Mouse (Mus musculus) cerebellum, adult 2 months (tissue): ENCODE measurements around the gene Mmadhc.

Experiments used
- CTCF ChIP-seq: fragments of 200-500 bp; IDR thresholded peaks from 2 replicates; pipeline ENCODE4 v1.5.1; 2011; ENCODE audit warnings: low read depth, mild to moderate bottlenecking, control low read depth, low read length, moderate library complexity, borderline replicate concordance; ENCODE audit not compliant: insufficient read depth
- POLR2A ChIP-seq: fragments of 200-500 bp; IDR thresholded peaks from 2 replicates; pipeline ENCODE4 v1.6.1; 2011; ENCODE audit warnings: low read length, control low read depth, borderline replicate concordance; ENCODE audit not compliant: insufficient read depth

DNA sequence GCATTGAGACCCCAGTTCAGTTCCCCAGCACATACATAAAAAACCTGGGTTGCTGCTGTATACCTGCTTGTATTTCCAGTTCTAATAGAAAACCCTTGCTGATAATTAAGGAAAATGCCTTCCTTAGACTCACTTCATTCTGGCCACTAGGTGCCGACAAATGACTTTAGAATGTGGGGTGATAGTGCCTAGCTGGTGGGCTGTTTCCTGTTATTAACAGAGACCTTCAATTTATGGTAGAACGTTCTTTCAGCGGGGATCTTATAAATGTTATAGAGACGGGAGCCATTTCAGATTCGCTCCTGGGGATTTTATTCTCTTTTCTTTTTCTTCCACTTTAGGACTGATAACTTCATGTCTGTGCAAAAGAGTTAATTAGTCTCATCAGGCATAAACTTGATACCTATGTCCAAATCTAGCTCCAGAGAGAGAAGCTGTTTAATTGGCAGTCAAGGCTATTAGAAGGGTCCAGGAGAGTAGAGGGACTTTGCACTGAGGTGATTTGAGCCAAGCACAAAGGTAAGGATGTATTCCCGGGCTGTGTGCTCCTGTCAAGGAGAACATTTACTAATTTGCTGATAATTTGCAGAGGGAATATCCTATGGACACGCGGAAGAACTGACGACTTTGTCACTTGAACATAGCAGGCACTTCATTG is 10.2 kb upstream of the Mmadhc start:
- no peak for TF ChIP-seq POLR2A
- TF ChIP-seq CTCF = peak; percentile 56; the same call in 1 of the 2 replicates
